Mouse (Mus musculus) urinary bladder, postnatal 14 days (tissue): ENCODE results near the gene Dgkg.

Experiments
- DNase-seq: peaks from one replicate; pipeline ENCODE4 v3.0.0; 2021; ENCODE audit warnings: low spot score

Gene Dgkg

DNA sequence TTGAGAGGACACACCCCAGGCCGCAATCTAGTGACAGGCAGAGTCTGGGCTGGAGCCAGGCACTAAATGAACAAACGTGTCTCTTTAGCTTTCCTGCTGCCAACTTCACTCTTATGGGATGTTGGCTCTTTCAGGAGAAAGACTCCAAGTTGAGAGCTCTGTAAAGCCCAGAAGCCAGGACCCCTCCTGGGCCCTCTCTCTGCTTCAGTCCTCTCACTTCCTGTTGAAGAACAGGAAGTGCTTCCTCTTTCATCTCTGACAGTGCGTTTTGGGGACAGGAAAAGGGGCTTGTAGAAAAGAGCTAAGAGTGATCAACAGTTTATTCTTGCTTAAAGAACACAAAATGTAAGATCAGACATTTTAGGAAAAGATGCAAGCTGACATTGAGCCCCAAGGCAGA, 159.0 kb downstream of the Dgkg start:
- DNase-seq = no peak

DNA sequence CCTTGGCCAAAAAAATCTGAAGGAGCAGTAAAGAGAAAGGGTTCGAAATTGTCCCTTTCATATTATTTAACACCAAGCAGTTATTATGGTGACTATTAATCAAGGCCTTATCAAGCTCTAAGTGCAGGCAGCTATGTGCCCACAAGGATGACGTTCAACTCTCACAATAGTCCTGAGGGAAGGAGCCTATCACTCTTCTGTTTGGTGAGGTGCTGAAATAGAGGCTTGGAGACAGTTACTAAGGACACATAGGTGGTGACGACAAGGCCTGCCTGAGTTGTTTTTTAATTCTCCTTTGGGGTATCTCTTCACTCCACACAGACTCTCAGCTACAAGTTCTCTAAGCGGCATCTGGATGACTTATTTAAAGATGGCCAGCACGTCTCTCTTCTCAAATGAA, 161.8 kb downstream of the Dgkg start:
- no peak for DNase-seq

DNA sequence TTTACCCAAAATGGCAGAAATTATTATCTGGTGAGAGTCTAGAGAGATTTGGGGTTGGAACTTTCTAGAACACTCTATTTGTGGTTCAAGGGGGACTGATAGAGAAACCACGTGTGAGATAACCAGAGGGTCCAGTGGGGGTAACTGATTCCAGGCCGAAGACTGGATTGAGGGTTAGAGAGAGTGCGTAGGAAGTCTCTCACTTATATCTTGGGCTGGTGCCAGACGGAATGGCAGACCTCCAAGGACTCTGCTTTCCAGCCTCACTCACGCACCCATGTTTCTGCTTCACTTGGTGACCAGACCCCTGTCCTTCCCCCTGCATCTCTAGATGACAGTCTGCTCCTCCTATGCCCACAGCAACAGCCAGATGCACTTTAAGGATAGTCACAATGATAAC, 162.2 kb downstream of the Dgkg start:
- no peak for DNase-seq

DNA sequence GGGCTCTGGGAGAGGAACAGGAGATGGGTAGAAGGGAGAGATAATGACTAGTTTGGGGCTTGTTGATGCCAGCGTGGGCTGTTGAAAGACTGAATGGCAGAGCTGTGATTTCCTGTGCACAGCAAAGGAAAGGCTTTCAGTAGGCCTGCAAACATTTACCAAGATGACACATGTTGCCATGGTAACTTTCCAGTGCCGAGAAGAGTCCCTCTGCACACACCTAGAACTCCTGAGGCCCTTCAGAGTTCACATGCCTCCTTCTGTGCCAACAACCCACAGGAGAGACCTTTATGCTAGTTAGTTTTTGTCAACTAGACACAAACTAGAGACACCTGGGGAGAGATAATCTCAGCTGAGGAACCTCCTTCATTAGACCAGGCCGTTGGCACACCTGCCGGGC, 163.6 kb downstream of the Dgkg start:
- no peak for DNase-seq

DNA sequence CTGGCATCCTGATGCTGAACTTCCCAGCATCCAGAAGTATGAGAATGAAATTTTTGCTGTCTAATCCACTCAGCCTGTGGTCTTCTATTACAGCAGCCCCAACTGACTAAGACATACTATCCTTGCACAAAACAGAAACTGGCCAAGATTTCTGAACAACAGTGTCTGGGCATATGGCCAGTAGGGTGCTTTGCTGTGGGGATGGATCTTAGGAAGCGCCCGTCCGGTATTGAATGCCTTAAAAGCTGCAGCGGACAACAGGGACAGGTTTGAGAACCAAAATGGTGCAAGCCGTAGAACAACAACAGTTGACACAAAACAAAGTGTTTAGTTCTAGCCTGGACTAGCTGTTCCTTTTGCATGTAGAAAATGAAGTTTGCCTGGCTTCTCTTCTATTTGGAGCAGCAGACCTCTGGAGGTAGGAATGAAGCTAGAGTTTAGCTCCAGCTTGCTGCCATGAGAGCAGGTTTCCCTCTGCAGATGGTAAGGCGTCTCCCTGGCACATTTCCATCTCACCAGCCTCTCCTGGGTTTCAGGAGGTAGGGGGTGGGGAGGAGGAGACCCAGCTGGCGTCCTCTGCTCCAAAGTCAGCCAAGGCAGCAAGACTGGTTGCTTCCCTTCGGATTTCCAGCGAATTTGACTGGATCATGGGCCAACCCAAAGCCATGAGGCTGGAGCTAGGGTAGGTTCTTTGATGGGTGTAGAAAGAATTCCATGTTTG, 165.4 kb downstream of the Dgkg start:
- no peak for DNase-seq

DNA sequence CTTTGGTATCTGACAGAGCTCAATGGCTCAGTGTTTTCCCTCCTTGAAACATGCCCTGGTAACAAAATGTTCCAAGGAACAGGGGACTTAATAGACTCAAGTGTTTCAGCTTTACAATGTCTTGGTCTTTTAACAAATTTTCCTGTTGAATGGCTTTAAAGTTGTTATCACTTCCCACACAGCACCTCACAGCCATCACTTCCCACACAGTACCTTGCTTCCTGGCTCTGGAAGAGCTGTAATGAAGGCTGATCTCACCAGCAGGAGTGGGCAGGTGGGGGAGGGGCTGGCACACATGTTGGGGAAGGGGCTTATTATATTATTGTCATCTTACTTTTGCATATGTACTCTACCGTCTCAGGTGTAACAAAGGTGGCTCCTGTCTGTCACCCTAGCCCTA, 173.1 kb downstream of the Dgkg start:
- no peak for DNase-seq

DNA sequence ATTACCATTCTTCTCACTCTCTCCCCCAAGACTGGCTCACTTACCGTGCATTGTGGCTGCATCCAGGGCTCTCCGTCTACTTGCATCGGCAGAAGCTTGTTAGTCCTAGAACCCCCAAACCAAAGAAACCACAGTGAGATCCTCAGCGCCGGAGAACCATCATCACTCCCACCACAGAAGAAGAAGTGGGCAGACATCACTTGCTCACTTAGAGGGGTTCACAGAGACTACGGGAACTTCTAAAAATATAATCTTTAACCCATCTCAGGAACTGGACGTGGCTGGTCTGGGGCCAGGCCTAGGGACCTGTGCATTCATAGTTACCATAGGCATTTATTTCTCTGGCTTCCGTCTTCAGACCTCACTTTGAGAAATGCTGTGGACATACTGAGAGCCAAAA, 177.7 kb downstream of the Dgkg start:
- DNase-seq = no peak

DNA sequence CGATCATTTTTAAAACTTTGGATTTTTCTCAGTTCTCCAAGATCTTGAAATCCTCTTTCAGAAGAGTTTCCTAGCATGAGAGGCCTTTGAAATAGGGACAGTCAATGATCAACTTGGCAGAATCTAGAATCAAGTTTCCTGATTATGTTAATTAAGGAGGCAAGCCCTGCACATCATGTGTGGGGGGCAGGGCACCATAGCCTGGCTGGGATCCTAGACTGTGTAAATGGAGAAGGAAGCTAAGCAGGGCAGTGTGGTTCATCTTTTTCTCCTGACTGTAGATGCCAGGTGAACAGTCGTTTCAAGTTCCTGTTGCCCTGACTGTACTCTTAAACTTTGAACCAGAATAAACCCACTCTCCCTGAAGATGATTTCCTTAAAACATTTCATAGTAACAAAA, 185.3 kb downstream of the Dgkg start:
- DNase-seq = no peak

DNA sequence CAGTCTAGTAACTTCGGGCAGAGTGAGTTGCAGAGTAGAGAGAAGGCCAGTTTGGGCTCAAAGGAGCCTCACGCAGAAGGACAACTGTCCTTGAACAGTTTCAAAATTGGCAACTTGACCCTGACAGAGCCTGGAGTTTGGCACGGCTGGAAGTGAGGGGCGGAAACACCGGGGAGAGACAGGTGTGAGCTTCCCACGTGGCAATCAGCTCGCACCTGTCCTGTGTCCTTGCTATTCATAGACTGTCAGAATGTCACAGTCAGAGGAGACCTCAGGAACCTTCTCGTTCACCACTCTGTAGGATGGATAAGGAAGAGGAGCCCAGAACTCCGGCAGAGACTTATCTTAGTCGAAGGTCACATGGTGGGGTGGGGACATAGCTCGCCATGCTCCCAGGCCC, 187.6 kb downstream of the Dgkg start:
- no peak for DNase-seq

DNA sequence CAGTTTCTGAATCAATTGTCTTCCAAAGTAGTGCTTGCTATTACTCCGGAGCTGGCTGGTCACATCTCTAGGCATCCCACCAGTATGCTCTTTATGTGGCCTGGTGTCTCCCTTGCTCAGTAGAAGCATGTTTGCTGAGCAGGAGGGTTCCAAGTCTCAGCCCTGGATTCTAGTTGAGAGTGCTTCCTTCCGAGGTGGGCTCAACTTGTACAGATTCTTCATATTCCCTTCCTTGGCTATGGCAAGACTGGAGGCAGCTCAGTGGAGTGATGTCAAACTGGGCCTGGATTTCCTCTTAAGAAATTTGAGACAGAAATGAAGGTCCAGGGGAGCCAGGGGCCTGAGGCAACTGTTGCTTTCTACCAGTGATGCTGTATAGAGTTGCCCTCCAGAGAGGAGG, 189.9 kb downstream of the Dgkg start:
- no peak for DNase-seq

DNA sequence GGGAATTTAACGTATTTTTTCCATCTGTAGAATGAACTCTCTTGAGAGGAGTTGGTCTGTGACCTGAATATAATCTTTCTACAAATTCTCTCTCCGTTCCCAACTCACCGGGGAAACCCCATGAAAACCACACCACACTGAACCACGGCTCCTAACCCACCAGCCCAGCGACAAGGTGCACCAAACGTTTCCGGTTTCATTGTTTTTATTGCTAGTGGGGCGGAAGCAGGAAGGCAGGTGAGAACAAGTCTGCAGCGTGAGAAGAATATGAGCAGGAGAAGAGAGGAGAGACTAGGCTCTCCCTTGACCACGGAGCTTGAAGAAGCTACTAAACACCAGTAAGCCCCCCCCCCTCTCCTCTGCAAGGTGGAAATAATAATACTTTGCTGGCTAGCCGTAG, 190.6 kb downstream of the Dgkg start:
- DNase-seq = no peak

DNA sequence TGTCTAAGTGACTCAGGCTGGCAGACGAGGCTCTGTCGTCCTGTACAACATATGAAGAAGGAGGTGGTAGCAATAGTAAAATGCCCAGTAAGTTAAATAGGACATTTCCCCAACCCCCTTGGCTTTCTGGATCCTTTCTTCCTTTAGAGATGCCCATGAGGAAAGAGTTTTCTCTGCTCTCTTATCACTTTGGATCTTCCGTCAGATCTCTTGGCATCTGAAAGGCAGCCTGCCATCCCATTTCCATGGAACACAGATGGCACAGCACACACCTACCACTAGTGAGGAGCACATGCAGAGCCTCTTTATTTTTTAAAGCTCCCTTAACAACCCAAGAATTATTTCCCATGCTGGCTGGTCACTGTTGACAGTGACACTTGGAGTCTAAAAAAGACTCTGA, 194.8 kb downstream of the Dgkg start:
- no peak for DNase-seq

DNA sequence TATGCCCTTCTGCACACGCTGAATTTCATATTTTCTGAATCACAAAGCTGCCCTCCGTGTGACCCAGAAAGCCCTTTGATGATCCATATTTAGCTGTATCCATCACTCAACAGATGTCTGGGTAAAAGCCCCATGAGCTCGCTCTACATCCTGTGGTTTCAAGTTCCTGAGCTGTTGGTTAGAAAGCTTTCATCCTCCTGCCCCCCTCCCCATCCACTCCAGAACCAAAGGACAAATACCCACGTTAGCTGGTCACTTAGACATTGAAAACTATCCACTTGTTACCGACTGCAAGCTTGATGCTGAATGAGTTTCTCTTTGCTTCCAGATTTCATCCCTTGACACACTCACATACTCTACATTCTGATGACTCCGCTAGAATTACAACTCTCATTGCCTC, 195.3 kb downstream of the Dgkg start:
- DNase-seq = no peak

DNA sequence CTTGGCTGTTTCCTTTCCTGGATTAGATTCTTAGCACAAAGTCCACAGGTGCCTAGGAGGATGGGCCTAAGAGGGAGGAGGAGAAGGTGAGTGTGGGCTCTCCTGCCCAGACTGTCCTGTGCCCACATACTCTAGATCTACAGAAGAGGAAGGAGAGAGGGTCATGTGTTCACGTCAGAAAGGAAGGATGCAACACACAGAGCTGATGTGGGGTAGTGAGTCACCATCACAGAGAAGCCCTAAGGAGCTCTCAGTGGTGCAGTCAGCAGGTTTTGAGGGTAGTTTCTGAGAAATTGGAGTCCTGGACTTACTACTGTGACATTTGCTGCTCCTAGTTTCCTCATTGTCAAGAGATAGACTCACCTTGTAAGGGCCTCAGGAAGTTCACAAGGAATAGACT, 196.1 kb downstream of the Dgkg start:
- DNase-seq = no peak

DNA sequence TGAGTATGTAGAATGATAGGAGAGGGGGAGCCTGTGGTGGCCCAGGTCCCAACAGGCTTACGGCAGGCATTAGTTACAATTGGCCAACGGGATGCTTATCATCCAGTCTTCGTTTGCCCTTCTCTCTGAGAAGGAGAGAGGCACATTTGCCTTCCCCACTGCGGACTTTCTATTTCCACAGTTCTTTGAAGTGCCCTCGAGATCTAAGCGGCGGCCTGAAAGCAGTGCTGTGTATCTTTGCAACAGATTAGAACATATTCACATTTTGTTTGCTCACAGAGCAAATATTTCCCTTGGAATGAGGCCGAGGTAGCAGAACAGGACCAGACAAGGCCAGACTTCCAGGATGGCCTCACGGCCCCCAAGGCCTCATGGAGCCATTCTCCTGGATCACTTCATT, 204.9 kb downstream of the Dgkg start:
- peak; percentile 54 for DNase-seq

DNA sequence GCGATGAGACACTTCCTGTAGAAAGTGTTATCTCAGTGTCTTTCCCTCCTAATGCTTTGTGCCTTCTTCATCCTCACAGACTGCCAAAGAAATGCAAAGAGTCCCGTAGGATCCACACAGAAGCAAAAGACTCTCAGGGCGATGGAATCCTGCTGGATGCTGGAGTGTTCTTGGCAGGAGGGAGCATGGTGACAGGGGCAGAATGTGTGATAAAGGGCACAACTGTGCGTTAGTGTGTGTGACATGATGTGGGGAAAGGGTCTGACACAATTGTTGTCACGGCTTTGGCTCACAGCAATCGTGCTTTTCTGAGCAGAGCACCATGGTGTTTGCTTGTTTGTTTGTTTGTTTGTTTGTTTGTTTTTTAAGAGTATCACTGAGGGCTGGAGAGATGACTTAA, 208.9 kb downstream of the Dgkg start:
- DNase-seq = no peak

DNA sequence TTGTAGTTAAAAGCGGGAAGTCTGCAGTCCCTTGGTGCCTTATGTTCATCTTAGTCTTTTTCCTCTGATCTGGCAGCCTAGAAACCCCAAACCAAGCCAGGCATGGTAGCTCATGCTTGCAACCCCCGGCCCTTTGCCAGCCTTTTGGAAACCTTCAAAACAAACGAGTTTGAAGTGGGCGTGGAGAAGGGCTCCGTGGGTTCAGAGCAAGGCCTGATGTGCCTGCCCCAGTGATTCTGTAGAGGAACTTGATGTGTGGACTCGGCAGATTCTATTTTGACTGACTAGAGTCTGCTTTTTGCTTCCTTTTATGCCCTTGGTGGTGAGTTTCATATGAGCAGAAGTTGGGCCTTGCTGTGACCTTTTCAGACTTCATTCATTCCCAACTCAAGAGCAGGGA, 212.2 kb downstream of the Dgkg start:
- DNase-seq = no peak

DNA sequence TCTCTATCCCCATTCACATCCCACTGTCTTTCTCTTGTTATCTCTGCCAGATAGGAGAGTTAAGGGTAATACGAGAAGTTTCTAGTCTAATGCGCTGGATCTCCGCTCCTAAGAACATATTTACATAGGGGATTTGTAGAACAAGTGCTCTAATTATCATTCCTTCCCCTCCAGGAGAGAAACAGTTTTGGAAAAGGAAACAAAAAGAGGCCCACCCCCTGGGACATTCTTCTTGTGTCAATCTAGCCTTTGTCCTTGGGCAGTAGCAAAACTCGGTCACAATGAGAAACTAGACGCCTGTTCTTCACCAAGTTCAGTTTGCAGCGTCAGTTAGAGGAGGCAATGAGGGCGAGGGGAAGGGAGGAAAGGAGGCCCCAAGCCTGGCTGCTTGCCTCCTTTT, 214.8 kb downstream of the Dgkg start:
- DNase-seq = no peak

DNA sequence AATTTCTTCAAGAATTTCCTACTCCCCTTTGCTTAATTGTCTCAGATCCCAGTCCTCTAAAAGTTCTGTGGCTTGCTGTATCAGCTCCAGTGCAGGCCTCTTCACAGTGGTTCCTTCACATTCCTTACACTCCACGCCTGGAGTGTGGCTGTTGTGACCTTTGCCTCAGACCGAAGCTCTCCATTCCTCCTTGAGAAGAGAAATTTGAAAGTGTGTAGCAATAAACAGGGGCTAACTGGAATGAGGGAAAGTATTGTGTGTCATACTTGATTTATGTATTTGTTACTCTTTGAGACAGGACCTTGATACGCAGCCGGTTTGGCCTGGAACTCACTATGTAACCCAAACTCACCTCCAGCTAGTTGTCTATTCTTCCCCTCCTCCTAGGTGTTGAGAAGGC, 215.7 kb downstream of the Dgkg start:
- no peak for DNase-seq

DNA sequence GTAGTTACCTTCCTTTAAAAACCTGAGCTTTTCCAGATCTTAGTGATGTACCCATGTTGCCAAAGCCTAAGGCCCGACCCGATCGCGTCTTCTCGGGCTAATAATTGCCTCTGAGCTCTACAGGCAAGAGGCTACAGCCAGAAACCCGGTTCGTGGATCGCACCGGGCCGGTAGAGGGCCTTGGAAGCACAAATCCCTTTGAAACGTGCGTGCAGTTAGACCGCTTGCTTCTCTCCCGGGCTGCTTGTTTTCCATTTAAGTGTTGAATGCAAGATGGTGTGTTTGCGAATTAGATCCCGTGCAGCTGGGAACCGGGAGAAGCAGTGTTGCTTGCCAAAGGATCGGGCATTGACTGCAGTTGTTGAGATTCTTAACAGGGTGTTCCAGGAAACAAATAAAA, 216.8 kb downstream of the Dgkg start:
- DNase-seq = peak; percentile 35

DNA sequence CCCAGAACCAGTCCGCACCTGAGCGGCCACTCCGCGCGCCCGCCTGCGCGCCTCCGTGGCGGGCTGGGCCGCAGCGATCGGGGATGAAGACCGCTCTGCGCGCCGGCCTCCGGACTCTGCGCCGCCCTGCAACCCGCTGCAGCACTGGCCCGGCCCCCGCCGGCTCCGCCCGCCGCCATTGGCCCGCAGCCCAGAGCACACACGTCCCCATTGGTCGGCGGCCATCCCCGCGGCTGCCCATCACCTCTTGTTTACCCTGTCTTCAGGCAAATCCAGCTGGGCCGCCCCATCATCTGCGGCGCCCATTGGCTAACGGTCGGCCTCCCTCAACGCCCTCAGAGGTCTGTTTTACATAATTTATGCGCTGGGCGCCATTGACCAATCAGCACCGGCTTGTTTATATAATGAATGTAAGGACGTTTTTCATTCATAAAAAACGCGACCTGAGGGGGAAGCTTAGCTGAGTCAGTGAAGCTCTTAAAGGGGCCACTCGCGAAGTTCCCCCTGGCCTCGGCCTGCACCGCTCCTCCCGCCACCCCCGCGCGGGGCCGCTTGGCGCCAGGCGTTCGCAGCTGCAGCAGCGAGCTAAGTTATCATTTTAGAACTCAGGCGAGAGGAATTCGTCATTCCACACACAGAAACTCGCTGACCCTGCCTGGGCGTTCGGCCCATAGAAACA, 217.4 kb downstream of the Dgkg start, which contains the start of gene Etv5:
Gene Etv5, minus strand, starts transcription at position 221 of the 679 bp plus-strand sequence.
- peak; percentile 99 for DNase-seq

DNA sequence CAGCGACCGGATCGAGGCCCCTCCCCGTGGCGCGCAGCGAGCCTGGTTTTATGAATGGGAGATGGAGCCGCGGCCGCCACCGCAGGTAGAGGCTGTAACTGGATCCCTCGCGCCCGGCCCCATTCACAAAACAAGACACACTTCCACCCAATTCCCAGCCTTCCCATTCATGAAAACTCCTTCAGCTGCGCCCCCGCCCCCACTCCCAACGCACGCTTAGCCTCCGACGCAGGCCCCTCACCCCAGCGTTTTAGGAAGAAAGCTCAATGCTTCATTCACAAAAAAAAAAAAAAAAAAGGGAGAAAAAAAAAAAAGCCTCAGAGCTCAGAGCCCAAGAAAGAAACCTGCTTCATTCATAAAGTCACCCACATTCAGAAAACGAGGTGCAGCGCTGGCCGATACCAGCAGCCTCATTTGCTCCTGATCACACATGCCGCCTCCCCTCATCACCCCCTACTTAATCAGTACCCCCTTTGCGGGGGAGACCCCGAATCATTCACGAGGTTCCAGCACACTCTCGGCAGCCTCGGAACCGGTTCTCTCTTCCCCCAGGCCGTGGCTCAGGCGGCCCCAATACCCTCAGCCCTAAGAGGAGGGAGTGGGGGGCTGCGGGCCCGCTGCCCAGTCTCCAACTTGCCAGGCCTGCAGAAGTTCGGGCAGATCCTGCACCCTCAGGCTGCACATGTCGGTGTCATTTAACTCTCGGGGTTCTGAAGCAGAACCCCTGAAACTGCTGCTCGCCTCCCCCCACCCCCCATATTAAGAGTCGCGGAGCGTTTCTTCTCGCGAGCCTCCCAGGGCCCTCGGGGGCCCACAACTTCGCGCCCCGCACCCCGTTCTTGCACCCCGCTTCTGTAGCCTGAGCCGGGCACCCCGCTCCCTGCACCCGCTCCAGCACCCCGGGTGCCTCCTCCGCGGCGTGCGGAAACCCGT, 218.3 kb downstream of the Dgkg start:
- peak; percentile 59 for DNase-seq

DNA sequence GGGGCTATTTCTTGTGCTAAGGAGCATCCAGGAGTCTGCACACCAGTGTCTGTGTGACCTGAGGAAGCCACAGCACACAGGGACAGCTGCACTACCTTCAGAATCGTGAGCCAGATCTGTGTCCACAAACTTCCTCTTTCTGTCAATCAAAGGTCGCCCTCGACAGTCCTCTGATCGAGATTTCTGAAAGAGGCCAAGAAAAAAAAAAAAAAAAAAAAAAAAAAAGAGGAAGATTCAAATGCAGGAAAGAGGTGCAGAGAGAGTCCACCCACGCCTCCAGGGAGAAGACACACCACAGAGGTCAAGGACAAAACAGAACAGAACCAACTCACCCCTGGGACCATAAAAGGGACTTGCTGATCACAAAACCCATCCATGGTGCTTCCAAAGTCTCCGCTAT, 220.9 kb downstream of the Dgkg start:
- no peak for DNase-seq
